Mouse (Mus musculus) thymus, adult 2 months (tissue): ENCODE measurements around the gene Dmtf1. TPM values are rescaled to one million over a fixed set of nuclear protein-coding genes. Genes with fewer than 3 reads are reported as not detected.

ENCODE experiments used
- DNase-seq: peaks from one replicate; pipeline ENCODE4 v3.0.0; 2021
- H3K27ac ChIP-seq: fragments of 200-500 bp; 2 replicates; pipeline ENCODE4 v1.5.1; 2012; ENCODE audit warnings: low read length, control low read depth; ENCODE audit not compliant: control insufficient read depth, insufficient read depth
- H3K27me3 ChIP-seq: fragments of 200-500 bp; 2 replicates; pipeline ENCODE4 v1.6.1; 2012; ENCODE audit warnings: mild to moderate bottlenecking, low read length, moderate library complexity, mixed read lengths; ENCODE audit not compliant: control insufficient read depth, insufficient read depth
- H3K36me3 ChIP-seq: fragments of 200-500 bp; 2 replicates; pipeline ENCODE4 v1.6.1; 2012; ENCODE audit warnings: mild to moderate bottlenecking, low read length, moderate library complexity; ENCODE audit not compliant: control insufficient read depth, insufficient read depth
- H3K4me1 ChIP-seq: fragments of 200-500 bp; replicated peaks from 2 replicates; pipeline ENCODE4 v1.6.1; 2012; ENCODE audit warnings: low read length; ENCODE audit not compliant: control insufficient read depth, insufficient read depth
- H3K4me3 ChIP-seq: fragments of 200-500 bp; 2 replicates; pipeline ENCODE4 v1.5.1; 2012; ENCODE audit warnings: mild to moderate bottlenecking, low read length, control low read depth, moderate library complexity; ENCODE audit not compliant: control insufficient read depth, insufficient read depth
- CTCF ChIP-seq: fragments of 200-500 bp; IDR thresholded peaks from 2 replicates; pipeline ENCODE4 v1.5.1; 2012; ENCODE audit warnings: mild to moderate bottlenecking, control low read depth, low read length, moderate library complexity, borderline replicate concordance; ENCODE audit not compliant: control insufficient read depth, poor library complexity, insufficient read depth; ENCODE audit errors: extremely low read depth
- POLR2A ChIP-seq: fragments of 200-500 bp; IDR thresholded peaks from 2 replicates; pipeline ENCODE4 v1.6.1; 2012; ENCODE audit warnings: mild to moderate bottlenecking, low read length, control low read depth, moderate library complexity; ENCODE audit not compliant: control insufficient read depth, poor library complexity, insufficient read depth; ENCODE audit errors: extremely low read depth
- WGBS: fragments of 180-500 bp; shearing (Covaris S2); methylation state at CpG from one replicate; pipeline ENCODE4 v1.1.7; 2018; 5-methylcytosine and 5-hydroxymethylcytosine counted together
- polyA plus RNA-seq: library from polyadenylated mRNA; depleted of rRNA; stranded (reverse); fragments of >200 nt; gene quantifications from 2 replicates; pipeline ENCODE4 v1.2.3, GENCODE M21; 2012

The Dmtf1 gene
- polyA plus RNA-seq, 1 experiment = 43.4 TPM

- no peak for TF ChIP-seq CTCF
- TF ChIP-seq POLR2A = no peak
- peaks cover 58% of the 10 kb centered on the region for H3K36me3 ChIP-seq
- no peak for DNase-seq
- H3K4me3 ChIP-seq = no peak overlapping the region
- no peaks in the 10 kb centered on the region for H3K4me1 ChIP-seq
- 97% methylated on average over 8 of the region's 8 CpGs for WGBS
- H3K27me3 ChIP-seq = no peaks in the 10 kb centered on the region
- H3K27ac ChIP-seq = no peak overlapping the region
Measured at GRCm38 (mm10) chr5:9140724-9141123, 20.9 kb downstream of the Dmtf1 start.

- no peaks in the 10 kb centered on the region for H3K4me1 ChIP-seq
- TF ChIP-seq POLR2A = no peak
- TF ChIP-seq CTCF = no peak
- 96% methylated on average over 3 of the region's 3 CpGs for WGBS
- no peaks in the 10 kb centered on the region for H3K27me3 ChIP-seq
- H3K27ac ChIP-seq = no peak overlapping the region
- DNase-seq = no peak
- no peak overlapping the region for H3K4me3 ChIP-seq
- H3K36me3 ChIP-seq = peaks cover 67% of the 10 kb centered on the region
Measured at GRCm38 (mm10) chr5:9135588-9135987, 26.0 kb downstream of the Dmtf1 start.

GRCm38 (mm10) chr5:9131786-9132185 lies 29.8 kb downstream of the Dmtf1 start:
- Histone ChIP-seq H3K36me3 (peaks cover 72% of the 10 kb centered on the region), H3K4me3 (no peak overlapping the region), H3K4me1 (no peaks in the 10 kb centered on the region), H3K27me3 (no peaks in the 10 kb centered on the region), H3K27ac (no peak overlapping the region)
- TF ChIP-seq CTCF = no peak
- TF ChIP-seq POLR2A = no peak
- WGBS = 99% methylated on average over 7 of the region's 7 CpGs
- DNase-seq = no peak

- no peaks in the 10 kb centered on the region for H3K4me1 ChIP-seq
- no peak overlapping the region for H3K27ac ChIP-seq
- TF ChIP-seq POLR2A = no peak
- no peak for TF ChIP-seq CTCF
- H3K4me3 ChIP-seq = no peak overlapping the region
- 96% methylated on average over 12 of the region's 12 CpGs for WGBS
- H3K27me3 ChIP-seq = no peaks in the 10 kb centered on the region
- peaks cover 74% of the 10 kb centered on the region for H3K36me3 ChIP-seq
- no peak for DNase-seq
Measured at GRCm38 (mm10) chr5:9128566-9128965, 33.0 kb downstream of the Dmtf1 start.

GRCm38 (mm10) chr5:9124134-9124533 lies 37.4 kb downstream of the Dmtf1 start:
- no peak for TF ChIP-seq POLR2A
- no peak for TF ChIP-seq CTCF
- Histone ChIP-seq H3K27ac (no peak overlapping the region), H3K36me3 (peaks cover 87% of the 10 kb centered on the region), H3K4me1 (no peaks in the 10 kb centered on the region), H3K27me3 (no peaks in the 10 kb centered on the region), H3K4me3 (no peak overlapping the region)
- DNase-seq = no peak
- WGBS = 98% methylated on average over 2 of the region's 2 CpGs

- H3K4me1 ChIP-seq = no peaks in the 10 kb centered on the region
- 92% methylated on average over 6 of the region's 6 CpGs for WGBS
- TF ChIP-seq POLR2A (no peak), CTCF (no peak)
- peaks cover 22% of the 10 kb centered on the region for H3K36me3 ChIP-seq
- no peaks in the 10 kb centered on the region for H3K27me3 ChIP-seq
- no peak overlapping the region for H3K4me3 ChIP-seq
- DNase-seq = no peak
- no peak overlapping the region for H3K27ac ChIP-seq
Measured at GRCm38 (mm10) chr5:9114162-9114561, 47.4 kb downstream of the Dmtf1 start.

GRCm38 (mm10) chr5:9111759-9112158 lies 49.8 kb downstream of the Dmtf1 start:
- peak; percentile 63 for DNase-seq
- Histone ChIP-seq H3K27me3 (no peaks in the 10 kb centered on the region), H3K27ac (no peak overlapping the region), H3K4me1 (peaks cover 4% of the 10 kb centered on the region), H3K4me3 (no peak overlapping the region), H3K36me3 (peaks cover under 1% of the 10 kb centered on the region; the same call in 1 of the 2 replicates)
- WGBS = 8% methylated on average over 5 of the region's 5 CpGs
- TF ChIP-seq POLR2A (no peak), CTCF (no peak)
